Mouse (Mus musculus) megakaryocyte-erythroid progenitor cell, adult 5-6 weeks (primary cell): ENCODE results near the gene Ank. TPM values are rescaled to one million over a fixed set of nuclear protein-coding genes. Genes with fewer than 3 reads are reported as not detected.
A peak's percentile ranks its signal among the peaks of the same experiment; 100 is the strongest.

Experiments
- ATAC-seq: replicated peaks from 2 replicates; pipeline ENCODE4 v1.8.0; 2016; ENCODE audit warnings: mild to moderate bottlenecking, inconsistent platforms; ENCODE audit not compliant: severe bottlenecking, poor library complexity, low FRiP score, low TSS enrichment
- total RNA-seq, 2 experiments: library from RNA; stranded (forward) in 1 of 2; stranded (reverse) in 1 of 2; fragments of 200-1000, 215-1000 nt in 1 of 2; fragments of >200 nt in 1 of 2; fragmentation: Nextera tagmentation in 1 of 2; gene quantifications; 2 replicates each; pipeline ENCODE4 v1.2.3; 2014 to 2017

Ank gene
- total RNA-seq, 2 experiments from 2014 or later: 29.0 to 61.0 TPM

DNA sequence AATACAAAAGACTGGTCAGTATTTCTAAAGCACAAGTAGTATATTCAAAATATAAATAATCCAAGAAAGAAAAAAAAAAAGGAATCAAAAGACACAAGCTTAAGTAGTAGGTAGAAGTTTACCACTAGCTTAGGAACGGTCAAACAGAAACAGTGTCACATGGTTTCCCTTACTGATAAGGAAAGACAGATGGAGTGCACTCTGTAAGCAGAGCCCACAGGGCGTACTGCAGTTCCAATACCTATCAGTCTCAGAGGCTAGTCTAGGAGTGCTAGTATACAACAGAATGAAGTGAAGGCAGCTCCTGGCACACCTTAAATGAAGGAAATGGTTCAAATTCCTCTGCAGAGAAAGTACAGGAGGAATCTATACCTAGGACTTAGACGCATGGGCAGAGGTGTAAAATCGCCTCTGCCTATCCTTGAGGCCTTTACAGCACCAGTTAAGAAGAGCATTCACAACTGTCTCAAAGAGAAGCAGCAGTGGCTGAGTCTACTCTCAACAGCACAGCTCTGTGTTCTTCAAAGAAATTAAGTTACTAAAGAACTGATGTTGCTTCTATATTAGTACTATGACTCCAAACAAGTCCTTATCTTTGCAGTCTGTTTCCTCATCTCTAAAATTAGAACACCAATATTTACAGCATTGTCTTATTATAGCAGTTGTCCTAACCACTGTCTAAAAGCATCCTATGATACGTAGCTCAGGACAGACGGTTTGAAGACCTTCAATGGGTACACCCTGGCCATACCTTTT, 152.5 kb downstream of the Ank start:
- peak; percentile 92 for ATAC-seq

DNA sequence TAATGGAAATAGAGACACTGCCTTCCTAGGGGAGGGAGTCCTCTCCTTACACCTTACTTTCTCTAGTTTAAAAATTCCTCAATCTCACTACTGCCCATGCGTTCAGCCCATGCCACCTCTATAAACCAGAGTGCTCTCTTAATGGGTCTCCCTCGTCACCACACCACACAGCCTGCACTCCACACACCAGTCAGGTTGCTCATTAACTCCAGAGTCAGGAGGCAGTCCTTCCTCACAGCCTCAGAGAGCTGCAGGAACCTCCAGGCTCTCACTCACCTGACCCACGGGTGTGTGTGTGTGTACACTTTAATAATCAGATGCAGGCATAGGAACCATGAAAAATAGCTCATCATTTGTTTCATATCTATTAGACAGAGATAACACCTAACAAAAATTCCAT, 153.2 kb downstream of the Ank start:
- no peak for ATAC-seq

DNA sequence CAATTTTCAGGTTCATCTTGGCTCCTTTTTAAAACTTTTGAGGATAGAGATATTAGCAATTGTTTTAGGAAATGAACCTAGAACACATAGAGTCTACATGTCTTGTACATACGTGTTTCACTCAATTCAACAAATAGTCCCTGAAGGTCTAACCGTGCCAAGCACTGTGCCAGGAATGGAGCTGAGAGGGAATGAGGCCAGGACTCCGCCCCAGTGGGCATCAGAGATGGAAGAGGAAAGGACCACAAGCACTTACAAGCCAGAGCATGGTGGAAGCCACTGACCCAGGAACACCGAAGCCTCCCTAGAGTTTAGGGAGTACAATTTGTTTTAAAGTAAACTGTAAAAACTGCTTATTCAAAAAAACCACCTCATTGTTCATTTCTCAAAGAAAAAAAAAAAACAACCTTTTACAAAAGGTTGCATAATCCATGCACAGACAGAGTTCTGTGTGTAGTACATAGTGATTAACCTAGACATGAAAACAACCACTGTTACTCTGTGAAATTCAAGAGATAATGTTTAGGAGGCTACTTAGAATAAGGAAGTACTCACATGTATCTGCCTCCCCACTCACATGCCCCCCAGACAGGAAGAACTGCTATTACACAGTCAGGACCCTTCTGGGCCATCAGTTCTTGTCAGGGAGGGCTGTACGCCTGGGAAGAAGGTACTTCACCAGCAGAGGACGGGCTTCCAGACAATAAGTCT, 154.2 kb downstream of the Ank start:
- no peak for ATAC-seq

DNA sequence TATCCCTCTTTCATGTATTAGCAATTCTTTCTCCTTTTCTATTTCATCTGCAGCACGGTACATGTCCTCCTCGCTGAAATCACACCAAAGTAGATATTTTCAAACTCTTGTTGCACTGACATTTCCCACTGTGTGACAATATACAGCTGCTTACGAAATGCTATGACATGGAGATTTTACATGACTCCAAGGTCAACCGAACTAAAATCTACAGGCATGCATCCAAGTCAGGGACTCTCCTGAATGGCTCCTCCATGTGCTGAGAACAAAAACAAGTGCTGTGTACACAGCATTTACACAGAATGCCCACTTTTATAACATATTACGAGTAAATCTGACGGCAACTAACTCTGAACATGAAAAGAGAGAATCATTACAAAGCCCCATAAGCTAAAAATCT, 156.8 kb downstream of the Ank start:
- no peak for ATAC-seq

DNA sequence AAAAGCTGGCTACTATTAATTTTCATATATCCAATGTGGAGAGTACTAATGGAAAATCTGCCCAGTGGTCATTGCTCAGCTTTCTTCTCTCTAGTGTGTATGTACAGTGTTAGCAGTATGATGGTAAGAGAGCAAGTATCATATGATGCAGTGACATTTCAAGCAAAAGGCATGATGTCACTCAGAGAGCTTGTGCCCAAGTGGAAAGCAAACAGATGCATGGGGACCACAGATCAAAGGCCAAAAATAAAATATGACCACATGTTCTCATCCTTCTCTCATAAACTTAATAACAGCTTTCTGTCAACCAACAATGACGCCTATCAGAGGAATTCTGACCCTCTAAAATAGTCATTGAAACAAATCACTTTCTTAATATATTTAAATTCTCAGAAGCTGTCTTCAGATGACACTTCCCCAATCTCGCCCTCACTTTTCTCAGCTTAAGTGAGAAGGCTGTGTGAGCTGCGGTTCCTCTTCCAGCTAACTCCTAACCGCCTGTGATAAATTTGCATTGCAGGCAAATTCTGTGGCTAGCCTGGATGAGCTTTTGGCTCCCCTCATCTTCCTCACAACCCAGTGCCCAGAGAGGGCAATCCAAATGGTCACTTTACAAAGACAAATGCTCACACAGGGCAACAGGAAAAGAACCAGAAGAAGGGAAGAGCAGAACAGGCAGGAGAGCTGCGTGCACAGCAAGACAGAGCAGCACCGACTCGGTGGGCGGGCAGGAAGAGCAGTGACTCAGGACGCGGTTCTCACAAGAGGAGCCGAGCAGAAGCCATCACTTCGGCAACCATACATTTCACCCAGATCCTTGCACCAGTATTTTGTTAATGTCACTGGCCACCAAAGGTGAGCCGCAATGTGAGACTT, 158.8 kb downstream of the Ank start:
- ATAC-seq: no peak

DNA sequence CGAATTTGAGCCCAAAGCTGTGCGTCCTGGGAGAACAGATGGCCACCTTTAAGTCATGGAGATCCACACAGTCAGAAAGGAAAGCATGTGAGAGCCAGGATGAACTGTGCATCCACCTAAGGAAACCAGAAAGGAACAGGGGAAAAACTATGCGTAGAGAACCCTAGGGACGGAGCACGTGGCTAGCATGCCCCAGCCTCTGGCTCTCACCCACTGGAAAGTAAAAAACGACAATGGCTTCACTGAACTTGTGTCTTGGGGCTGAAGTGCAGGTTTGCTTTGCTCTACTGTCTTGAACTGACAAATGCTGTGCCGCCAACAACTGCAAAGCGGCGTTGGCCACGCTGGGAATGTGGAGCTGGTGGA, 159.4 kb downstream of the Ank start:
- no peak for ATAC-seq

DNA sequence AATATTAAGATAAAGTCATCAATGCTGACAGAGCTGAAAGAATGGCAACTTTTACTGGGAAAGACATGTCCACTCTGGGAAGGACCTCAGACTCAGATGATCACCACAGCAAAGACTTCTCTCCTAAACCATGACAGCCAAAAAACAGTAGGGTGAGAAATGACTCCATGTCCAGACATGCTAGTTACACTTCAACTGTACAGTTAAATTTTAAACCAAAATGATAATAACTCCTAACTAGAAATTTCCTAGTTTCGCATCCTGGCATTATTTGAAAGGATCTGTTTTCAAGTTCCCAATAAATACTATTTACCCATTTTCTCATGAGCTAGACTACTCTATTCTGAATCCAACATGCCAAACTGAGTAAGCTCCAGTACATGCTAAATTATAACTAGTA, 159.8 kb downstream of the Ank start:
- no peak for ATAC-seq

DNA sequence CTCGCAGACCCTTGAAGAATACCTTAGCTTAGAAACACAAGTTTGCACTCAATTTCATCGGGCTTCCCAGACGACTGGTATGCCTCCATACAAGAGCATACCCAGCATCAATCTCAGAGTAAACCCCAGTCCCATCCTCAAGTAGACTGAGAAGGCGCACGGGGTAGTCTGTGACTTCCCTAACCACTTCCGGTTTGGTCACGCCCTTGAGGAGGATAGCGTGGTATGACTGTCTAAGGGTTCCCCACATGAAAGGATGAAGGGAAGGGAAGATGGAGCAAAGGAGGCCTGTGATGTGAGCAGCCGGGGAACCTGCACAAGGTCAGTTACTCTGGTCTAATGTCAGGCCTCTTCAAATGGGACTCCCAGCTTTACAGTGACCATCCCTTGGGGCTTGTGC, 161.3 kb downstream of the Ank start:
- no peak for ATAC-seq

DNA sequence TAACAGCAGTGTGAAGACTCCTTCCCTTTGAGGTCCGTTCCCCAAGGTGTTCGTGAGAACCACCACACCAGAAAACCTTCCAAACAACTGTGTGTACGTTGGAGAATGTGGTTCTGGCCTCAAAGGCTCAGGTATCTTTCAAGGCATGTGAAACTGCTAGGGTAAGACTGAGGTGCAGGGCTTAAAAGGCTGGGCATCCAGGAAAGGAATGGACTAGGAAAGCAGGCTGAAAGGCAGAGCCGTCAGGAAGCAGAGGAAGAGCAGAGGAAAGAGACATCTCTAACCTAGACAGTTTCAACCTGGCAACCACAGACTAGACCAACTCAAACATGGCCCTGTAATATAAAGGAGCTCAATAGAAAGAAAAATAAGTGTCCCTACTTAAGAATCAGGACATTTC, 162.6 kb downstream of the Ank start:
- no peak for ATAC-seq

DNA sequence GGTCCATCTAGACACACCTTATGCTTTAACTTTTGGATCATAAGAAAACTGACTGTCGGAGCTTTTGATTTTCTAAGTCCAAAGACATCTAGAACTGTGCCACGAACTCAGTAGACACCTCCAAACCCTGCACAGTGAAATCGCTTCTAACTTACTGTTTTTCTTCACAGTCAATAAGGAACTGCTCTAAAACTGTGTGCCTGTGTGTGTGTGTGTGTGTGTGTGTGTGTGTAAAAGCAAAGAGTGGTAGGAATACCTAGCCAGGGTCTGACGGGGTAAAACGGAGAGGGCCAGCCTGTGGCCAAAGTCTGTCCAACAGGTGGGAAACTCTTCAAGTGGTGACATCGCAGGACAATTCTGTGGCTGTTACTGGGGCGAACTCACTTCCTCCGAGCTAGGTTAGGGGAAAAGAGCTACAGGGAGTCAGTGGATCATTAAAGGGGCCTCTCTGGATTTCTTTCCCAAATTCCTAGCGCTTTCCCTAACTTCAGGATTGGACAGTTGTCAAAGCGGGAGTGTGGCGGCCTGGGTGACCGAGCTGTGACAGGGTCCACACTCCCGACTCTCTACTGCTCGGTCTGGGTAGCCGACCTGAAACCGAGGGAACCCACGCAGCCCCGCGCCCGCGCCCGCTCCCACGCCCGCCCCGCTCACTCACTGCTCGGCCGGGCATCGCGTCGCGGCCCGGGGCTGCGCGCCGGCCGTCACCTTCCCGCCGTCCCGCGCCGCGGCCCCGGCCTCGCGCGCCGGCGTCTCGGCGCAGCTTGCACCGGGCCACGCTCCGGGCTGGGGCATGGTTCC, 163.5 kb downstream of the Ank start:
- ATAC-seq: no peak

DNA sequence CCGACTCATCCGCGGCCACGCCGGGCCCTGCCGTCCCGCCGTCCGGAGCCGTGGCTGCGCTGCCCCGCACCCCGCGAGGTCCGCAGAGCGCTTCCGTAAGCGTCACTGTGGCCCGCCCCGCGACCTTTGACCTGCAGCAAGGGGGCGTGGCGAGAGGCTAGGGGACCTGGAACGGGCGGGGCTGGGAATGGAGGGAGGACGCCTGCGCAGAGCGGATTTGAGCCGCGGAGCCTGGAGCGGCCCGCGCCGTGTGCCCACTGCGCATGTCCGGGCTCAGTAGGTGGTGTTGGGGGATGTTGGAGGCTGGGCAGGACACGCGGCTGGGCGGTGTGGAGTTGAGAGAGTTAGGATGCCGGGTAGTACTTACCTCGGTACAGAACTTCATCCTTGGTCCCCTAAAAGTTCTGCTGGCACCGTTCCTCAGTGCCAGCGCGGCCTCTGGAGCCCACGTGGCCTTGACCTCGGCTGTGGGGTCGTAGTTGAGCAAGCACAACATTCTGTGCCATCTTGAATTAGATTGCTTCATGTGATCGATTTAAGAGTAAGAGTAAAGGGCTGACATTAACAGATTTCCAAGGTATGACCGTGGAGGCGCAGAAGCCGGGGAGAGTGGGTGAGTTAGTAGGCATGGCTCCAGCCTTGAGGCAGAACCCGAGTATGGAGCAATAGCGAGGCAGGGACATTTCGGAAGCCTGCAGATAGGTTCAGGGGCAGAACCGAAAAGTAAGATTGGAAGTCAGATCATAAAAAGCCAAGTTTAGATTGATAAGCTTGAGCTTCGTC, 164.3 kb downstream of the Ank start, which contains the start of gene Otulin:
Gene Otulin, minus strand, starts transcription at position 93 of the 783 bp plus-strand sequence.
- peak; percentile 93 for ATAC-seq

DNA sequence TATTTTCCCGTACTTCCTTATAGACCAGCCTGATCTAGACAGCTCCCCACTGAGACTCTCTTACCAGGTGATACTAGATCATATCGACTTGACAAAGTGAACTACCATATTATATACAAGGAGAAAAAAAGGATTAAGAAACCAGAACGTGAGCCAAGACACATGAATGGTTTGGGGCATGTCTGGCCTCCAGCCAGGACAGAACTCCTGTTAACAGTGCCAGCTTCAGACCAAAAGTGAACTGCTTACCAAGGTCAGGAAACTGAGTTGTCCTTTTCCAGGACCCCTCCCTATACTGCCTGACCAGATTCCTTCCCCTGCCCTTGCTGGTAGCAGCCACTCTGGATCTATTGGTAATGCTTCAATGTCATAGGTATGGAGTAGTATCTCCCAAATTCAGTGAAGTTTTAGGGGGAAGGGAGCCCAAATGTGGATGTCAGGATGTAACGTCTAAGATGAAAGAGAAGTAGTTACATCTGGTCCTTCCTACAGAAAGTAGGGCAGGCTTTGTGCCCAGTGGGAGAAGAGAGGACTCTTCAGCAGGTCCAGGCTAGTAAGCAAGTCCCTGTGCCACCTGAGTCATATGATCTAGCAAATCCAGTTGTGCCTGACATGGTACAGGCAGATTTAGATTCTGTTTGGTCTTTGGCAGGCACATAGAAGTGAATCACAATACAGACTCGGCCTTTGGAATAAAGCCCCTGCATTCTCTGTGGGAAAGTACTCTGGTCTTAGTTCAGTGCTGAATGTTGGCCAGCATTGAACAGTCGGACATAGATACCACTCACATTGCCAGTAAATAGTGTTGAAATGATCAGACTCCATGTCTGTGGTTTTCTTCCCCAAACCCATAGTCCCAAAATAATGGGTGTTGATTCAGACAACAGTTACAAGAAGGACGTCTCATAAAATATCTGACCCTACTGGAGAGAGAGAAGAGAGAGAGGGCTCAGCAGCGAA, 167.7 kb downstream of the Ank start:
- ATAC-seq: no peak

DNA sequence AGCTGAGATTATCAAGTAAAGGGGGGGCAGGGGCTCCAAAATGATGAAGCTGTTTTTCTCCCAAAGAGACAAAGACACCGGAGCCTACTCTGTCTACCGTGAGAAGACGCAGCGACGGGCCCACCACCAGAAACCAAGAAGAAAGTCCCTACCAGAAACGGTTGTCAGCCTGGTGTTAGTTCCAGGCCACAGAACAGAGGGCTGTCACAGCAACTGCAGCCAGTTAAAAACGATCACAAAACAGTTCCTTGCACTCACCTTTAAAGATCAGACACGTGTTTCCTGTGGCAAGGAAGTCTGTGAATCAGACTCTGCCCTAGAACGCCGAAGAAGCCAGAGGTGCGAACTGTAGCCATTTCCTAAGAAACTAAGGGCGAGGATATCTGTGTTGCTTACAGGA, 174.7 kb downstream of the Ank start:
- no peak for ATAC-seq

DNA sequence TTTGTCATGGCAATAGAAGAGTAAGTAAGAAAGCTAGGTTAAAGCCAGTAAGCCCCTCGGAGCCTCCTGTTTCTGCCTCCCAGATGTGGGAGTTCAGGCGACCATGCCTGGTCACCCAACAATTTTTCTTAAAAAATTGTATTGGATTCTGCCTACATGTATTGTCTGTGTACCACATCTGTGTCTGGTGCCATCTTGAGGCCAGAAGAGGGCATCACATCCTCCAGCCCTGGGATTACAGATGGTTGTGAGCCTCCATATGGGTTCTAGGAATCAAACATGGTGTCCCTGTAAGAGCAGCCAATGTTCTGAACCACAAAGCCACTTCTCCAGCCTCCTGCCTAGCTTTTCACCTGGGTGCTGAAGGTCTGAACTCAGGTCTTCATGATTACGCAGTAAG, 176.4 kb downstream of the Ank start:
- ATAC-seq: peak; percentile 98
